Mouse (Mus musculus): ENCODE data around the gene 4933430I17Rik. TPM values are rescaled to one million over a fixed set of nuclear protein-coding genes. Genes with fewer than 3 reads are reported as not detected.

4933430I17Rik gene
- polyA plus RNA-seq, 1 experiment = 1.3 TPM

- TF ChIP-seq EP300 (IDR thresholded peaks at IDR 0.05; ENCODE audit: insufficient read depth, low read depth, low read length) (no peak), POLR2A (IDR thresholded peaks at IDR 0.05; ENCODE audit: insufficient read depth, low read length) (no peak), CTCF (IDR thresholded peaks at IDR 0.05; ENCODE audit: low read depth, low read length) (no peak)
- Histone ChIP-seq H3K4me3 (ENCODE audit: low read depth, low read length) (no peak overlapping the region), H3K27ac (ENCODE audit: insufficient read depth, low read length) (no peak overlapping the region), H3K4me1 (ENCODE audit: control insufficient read depth, insufficient read depth, low read length) (no peaks in the 10 kb centered on the region), H3K9me3 (replicated peaks; ENCODE audit: control insufficient read depth, insufficient read depth, low read length, poor library complexity, severe bottlenecking) (peaks cover 6% of the 10 kb centered on the region), H3K27me3 (ENCODE audit: control insufficient read depth, insufficient read depth, low read length, poor library complexity, severe bottlenecking) (no peaks in the 10 kb centered on the region), H3K36me3 (ENCODE audit: control insufficient read depth, insufficient read depth, low read length, poor library complexity, severe bottlenecking) (no peaks in the 10 kb centered on the region), H3K9ac (ENCODE audit: low read depth, poor library complexity, severe bottlenecking) (no peak overlapping the region)
These were observed 44.4 kb downstream of the 4933430I17Rik start for GRCm38 (mm10) chr4:62569603-62570002.

GRCm38 (mm10) chr4:62570029-62570428 lies 44.9 kb downstream of the 4933430I17Rik start:
- TF ChIP-seq CTCF (IDR thresholded peaks at IDR 0.05; ENCODE audit: low read depth, low read length) (no peak), POLR2A (IDR thresholded peaks at IDR 0.05; ENCODE audit: insufficient read depth, low read length) (no peak), EP300 (IDR thresholded peaks at IDR 0.05; ENCODE audit: insufficient read depth, low read depth, low read length) (no peak)
- Histone ChIP-seq H3K4me3 (ENCODE audit: low read depth, low read length) (no peak overlapping the region), H3K27me3 (ENCODE audit: control insufficient read depth, insufficient read depth, low read length, poor library complexity, severe bottlenecking) (no peaks in the 10 kb centered on the region), H3K9ac (ENCODE audit: low read depth, poor library complexity, severe bottlenecking) (no peak overlapping the region), H3K9me3 (replicated peaks; ENCODE audit: control insufficient read depth, insufficient read depth, low read length, poor library complexity, severe bottlenecking) (peaks cover 6% of the 10 kb centered on the region), H3K27ac (ENCODE audit: insufficient read depth, low read length) (no peak overlapping the region), H3K36me3 (ENCODE audit: control insufficient read depth, insufficient read depth, low read length, poor library complexity, severe bottlenecking) (no peaks in the 10 kb centered on the region), H3K4me1 (ENCODE audit: control insufficient read depth, insufficient read depth, low read length) (no peaks in the 10 kb centered on the region)

GRCm38 (mm10) chr4:62582365-62583264 lies 57.4 kb downstream of the 4933430I17Rik start:
- H3K9ac ChIP-seq (ENCODE audit: low read depth, poor library complexity, severe bottlenecking) = peak overlapping the region; percentile 56; the same call in 1 of the 2 replicates
- TF ChIP-seq EP300 (IDR thresholded peaks at IDR 0.05; ENCODE audit: insufficient read depth, low read depth, low read length) (no peak), POLR2A (IDR thresholded peaks at IDR 0.05; ENCODE audit: insufficient read depth, low read length) (no peak), CTCF (IDR thresholded peaks at IDR 0.05; ENCODE audit: low read depth, low read length) (no peak)
- H3K27me3 ChIP-seq (ENCODE audit: control insufficient read depth, insufficient read depth, low read length, poor library complexity, severe bottlenecking) = no peaks in the 10 kb centered on the region; the same call in 1 of the 2 replicates
- no peaks in the 10 kb centered on the region; the same call in 1 of the 2 replicates for H3K9me3 ChIP-seq (replicated peaks; ENCODE audit: control insufficient read depth, insufficient read depth, low read length, poor library complexity, severe bottlenecking)
- no peaks in the 10 kb centered on the region for H3K4me1 ChIP-seq (ENCODE audit: control insufficient read depth, insufficient read depth, low read length)
- no peak overlapping the region for H3K27ac ChIP-seq (ENCODE audit: insufficient read depth, low read length)
- H3K36me3 ChIP-seq (ENCODE audit: control insufficient read depth, insufficient read depth, low read length, poor library complexity, severe bottlenecking) = no peaks in the 10 kb centered on the region
- peak overlapping the region; percentile 39 for H3K4me3 ChIP-seq (ENCODE audit: low read depth, low read length)

- Histone ChIP-seq H3K9me3 (replicated peaks; ENCODE audit: control insufficient read depth, insufficient read depth, low read length, poor library complexity, severe bottlenecking) (no peaks in the 10 kb centered on the region; the same call in 1 of the 2 replicates), H3K4me1 (ENCODE audit: control insufficient read depth, insufficient read depth, low read length) (no peaks in the 10 kb centered on the region), H3K27me3 (ENCODE audit: control insufficient read depth, insufficient read depth, low read length, poor library complexity, severe bottlenecking) (no peaks in the 10 kb centered on the region; the same call in 1 of the 2 replicates), H3K4me3 (ENCODE audit: low read depth, low read length) (peak overlapping the region; percentile 74), H3K27ac (ENCODE audit: insufficient read depth, low read length) (no peak overlapping the region), H3K36me3 (ENCODE audit: control insufficient read depth, insufficient read depth, low read length, poor library complexity, severe bottlenecking) (no peaks in the 10 kb centered on the region), H3K9ac (ENCODE audit: low read depth, poor library complexity, severe bottlenecking) (peak overlapping the region; percentile 56)
- TF ChIP-seq CTCF (IDR thresholded peaks at IDR 0.05; ENCODE audit: low read depth, low read length) = no peak
- TF ChIP-seq POLR2A (IDR thresholded peaks at IDR 0.05; ENCODE audit: insufficient read depth, low read length) = no peak
- TF ChIP-seq EP300 (IDR thresholded peaks at IDR 0.05; ENCODE audit: insufficient read depth, low read depth, low read length) = no peak
These were observed 58.3 kb downstream of the 4933430I17Rik start for GRCm38 (mm10) chr4:62583265-62584092.

GRCm38 (mm10) chr4:62587067-62587466 lies 61.9 kb downstream of the 4933430I17Rik start:
- TF ChIP-seq POLR2A (IDR thresholded peaks at IDR 0.05; ENCODE audit: insufficient read depth, low read length) (no peak), EP300 (IDR thresholded peaks at IDR 0.05; ENCODE audit: insufficient read depth, low read depth, low read length) (no peak), CTCF (IDR thresholded peaks at IDR 0.05; ENCODE audit: low read depth, low read length) (no peak)
- no peak overlapping the region for H3K9ac ChIP-seq (ENCODE audit: low read depth, poor library complexity, severe bottlenecking)
- H3K27ac ChIP-seq (ENCODE audit: insufficient read depth, low read length) = no peak overlapping the region
- H3K4me3 ChIP-seq (ENCODE audit: low read depth, low read length) = no peak overlapping the region
- no peaks in the 10 kb centered on the region for H3K36me3 ChIP-seq (ENCODE audit: control insufficient read depth, insufficient read depth, low read length, poor library complexity, severe bottlenecking)
- no peaks in the 10 kb centered on the region for H3K9me3 ChIP-seq (replicated peaks; ENCODE audit: control insufficient read depth, insufficient read depth, low read length, poor library complexity, severe bottlenecking)
- H3K4me1 ChIP-seq (ENCODE audit: control insufficient read depth, insufficient read depth, low read length) = no peaks in the 10 kb centered on the region
- H3K27me3 ChIP-seq (ENCODE audit: control insufficient read depth, insufficient read depth, low read length, poor library complexity, severe bottlenecking) = no peaks in the 10 kb centered on the region; the same call in 1 of the 2 replicates
